Mouse (Mus musculus) c-Kit-positive CD71-negative TER-119-negative erythroid progenitor cells, embryonic 14.5 days (primary cell): ENCODE data around the gene Tex10.
"Not testable (repeated sequence)": the region's sequence is repeated elsewhere in the genome, so short reads cannot be mapped to it uniquely, and the experiment has no call there.

ENCODE experiments used
- DNase-seq: peaks from one replicate; pipeline ENCODE4 v3.0.0-alpha.2; 2013; ENCODE audit warnings: low read depth

The Tex10 gene

GRCm38 (mm10) chr4:48472792-48473650 is at the start of gene Tex10:
Gene Tex10 (minus strand): TSS chr4:48473459.
- peak; percentile 68 for DNase-seq

- no peak for DNase-seq
These were observed 37.6 kb upstream of the Tex10 start for GRCm38 (mm10) chr4:48510861-48511260.

- no peak for DNase-seq
These were observed 19.3 kb upstream of the Tex10 start for GRCm38 (mm10) chr4:48492510-48492909.

DNA sequence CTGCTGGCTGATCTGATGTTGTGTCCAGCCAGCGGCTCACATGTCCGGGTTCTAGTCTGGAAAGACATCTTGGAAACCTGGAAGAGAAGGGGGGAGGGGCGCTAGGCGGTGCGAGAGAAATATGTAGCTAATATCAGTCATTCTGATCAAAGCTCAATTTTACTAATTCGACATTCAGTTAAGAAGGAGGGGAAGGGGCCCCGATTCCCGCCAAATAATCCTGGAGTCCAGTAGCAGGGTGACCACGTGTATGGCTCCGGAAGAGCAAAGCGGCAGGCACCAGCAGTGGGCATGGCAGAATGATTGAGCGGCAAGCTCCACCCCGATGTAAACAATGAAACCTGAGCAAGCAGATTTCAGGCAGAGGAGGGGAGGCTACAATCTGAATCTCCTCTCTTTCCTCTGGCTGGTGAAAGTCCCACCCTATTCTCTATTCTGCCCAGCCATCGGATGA is 18.1 kb upstream of the Tex10 start:
- no peak for DNase-seq

GRCm38 (mm10) chr4:48488916-48489315 is 15.7 kb upstream of the Tex10 start:
- no peak for DNase-seq

- no peak for DNase-seq
These were observed 8.0 kb upstream of the Tex10 start for GRCm38 (mm10) chr4:48481287-48481686.

DNA sequence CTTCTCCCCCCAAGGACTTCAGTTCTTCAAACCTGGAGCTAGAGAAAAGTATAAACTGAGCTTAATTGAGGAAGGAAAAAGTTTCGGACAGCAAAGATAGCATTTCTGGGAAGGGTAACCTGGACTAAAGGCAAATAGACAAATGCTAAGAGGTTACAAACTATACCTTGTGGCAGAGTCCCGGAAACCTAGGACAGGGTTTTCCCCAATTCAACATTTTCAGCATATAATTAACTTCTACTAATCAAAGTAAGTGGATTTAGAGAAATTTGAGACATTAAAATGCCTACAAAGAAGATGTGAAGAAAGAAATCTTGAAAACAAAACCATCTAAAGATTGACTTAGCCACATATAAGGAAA is 372 bp upstream of the Tex10 start:
- DNase-seq: no peak

GRCm38 (mm10) chr4:48472052-48472791 is 1.0 kb downstream of the Tex10 start:
- no peak for DNase-seq

DNA sequence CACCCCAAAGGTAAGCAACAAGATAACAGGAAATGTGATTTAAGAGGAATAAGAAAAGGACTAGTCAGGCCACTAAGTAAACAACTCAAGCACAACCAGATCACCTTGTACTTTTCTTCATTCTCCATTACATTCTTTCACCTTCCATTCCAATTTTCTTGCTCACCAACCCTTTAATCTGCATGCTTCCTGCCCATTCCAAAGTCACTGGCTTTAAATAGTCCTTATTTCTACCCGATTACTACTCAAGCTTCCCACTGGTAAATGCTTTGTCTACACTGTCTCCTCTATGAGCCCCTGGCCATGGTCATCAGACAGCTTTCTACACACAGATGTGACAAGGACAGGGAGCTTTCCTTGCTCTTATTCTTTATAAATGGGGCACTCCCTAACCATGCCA is 2.3 kb downstream of the Tex10 start:
- DNase-seq: no peak

DNA sequence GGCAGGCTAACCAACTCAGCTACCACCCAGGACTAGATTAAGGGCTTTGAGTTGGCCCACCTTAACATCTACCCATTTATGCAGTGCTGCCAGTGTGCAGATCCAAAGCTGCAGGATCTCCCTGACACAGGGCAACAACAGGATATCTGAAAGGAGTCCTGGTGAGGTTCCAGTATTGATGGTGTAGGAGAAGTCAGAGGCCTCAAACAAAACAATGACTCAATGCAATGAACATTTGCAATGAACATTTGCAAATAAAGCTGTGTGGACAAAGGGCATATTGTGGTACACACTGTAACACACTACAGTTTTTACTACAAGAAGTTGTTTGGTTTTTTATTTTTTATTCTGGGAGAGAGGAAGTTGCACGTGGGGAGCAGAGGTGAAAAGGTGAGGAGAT is 12.2 kb downstream of the Tex10 start:
- no peak for DNase-seq

GRCm38 (mm10) chr4:48458436-48458835 is 14.8 kb downstream of the Tex10 start:
- no peak for DNase-seq

DNA sequence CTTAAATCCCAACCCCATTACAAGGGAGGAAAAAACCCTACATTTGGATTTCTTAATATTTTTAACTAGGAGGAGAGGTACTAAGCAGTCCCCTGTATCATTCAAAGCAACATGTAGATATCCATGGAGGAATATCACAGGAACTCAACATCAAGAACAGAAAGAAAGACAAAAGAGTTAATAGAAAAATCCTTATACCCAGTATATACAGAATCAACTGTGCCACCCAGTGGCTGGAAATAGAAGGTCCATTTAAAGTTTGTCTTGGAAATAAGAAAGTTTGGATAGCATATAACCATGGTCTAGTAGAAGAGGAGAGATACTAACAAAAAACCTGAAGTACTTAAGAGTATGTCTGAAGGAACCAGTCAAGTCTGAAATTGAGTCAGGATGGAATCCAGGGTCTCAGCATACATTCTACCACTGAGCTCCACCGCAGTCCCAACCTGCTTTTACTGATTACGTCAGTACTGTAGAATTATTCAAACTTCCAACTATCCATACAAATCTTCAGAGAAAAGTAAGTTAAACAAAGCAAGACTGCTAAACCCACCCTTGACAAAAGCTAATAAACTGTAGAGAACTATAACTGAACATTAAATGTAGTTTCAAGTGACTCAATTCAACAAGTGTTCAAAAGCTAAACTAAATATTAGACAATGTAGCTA is 19.0 kb downstream of the Tex10 start:
- DNase-seq: no peak

DNA sequence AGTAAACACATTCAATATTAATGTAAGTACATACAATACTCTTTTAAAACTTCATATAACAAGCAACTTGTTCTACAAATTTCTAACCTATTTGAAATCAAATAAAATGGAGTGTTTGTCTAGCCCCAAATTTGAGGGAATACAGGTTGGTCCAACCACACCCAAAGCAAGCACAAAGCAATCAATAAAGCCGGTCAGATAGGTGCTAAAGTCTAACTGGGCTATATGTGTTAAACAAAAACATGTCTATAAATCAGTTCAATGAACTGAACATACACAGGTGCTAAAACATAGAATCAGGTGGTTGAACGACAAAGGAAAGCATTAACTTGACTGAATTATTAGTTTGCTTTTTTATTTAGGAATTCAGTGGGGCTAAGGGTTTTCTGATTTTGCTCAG is 45.2 kb downstream of the Tex10 start:
- DNase-seq: no peak

DNA sequence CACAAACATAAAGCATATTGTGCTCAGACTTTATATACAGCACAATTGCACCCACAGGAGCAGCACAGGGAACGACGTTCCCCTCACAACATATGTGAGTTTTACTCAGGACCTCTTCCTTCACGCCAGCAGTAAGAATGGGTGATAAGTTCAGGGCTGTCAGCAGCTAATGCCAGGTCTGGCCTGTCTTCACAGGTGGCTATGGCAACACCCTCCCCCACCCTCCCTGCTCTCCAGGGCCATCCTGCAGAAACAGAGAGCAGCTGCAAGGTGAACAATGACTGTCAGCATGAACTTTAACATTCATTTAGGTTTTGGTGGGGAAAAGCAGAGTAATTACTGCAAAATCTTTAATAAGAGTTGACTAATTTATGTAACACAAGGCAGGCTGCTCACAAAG is 45.8 kb downstream of the Tex10 start:
- DNase-seq: no peak

DNA sequence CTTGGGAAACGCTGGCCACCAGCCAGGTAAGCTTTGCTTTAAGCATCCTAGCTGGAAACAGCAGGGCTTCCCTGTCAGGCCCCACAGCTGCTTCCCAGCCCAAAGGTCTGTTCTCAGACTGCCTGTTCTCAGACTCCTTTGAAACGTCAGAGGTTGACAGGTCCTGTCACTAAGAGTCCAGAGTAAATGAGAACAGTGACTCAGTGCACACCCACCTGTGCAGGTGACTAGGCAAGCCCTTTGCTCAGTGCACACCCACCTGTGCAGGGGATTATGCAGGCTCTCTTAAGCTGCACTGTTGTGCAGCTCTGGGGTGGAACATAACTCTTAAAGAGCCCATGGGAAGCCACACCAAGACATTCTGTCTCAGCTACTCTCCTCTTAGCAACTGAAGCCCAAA is 49.5 kb downstream of the Tex10 start:
- no peak for DNase-seq

GRCm38 (mm10) chr4:48422633-48423032 is 50.6 kb downstream of the Tex10 start:
- no peak for DNase-seq

DNA sequence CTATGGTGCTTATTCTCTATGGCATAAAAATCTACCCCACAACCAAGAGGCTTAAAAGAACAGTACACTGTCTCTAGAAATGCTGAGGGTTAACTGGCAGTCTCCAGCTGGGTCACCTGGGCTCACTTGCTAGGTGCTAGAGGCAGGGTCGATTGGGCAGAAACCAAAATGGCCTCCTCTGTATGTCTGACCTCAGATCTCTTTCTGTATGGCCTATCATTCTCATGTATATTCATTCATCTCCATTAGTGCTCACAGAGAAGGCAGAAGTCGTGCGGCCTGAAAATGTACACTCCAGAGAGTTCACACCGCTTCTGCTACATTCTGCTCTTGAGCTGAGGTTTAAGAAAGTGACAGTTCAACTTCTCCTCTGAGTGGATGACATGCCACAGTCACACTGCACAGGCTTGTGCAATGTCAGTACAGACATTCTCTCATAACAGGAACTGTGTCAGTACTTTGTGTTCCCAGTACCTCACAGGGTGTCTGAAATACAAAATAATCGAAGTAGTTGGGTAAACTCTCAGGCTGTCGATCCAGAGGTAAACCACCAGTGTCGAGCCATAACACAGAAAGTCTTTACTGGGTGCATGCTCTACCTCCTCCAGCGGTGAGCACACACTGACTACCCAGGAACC is 54.3 kb downstream of the Tex10 start:
- DNase-seq: no peak

DNA sequence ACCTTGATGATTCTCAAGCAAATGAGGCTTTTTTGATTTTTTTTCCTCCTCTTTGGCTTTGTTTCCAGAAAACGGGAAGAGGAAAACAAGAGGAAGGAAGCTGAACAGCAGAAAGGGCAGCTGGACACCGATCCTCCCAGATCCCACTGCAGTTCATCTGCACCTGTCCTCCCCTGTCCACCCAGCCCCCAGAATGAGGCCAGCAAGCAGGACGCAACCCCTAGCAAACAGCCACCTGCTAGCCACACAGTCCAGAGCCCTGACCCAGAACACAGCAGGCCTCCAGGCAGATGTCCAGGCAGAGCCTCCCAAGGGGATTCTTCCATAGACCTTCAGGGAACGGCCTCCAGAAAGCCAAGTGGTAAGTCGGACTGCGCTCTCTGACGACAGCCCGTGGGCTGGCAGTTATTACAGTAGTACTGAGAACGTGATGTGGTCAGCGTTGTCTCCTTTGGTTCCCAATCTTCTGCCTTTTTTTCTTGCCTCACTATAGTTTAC is 57.4 kb downstream of the Tex10 start:
- no peak for DNase-seq

- no peak for DNase-seq
These were observed 59.8 kb downstream of the Tex10 start for GRCm38 (mm10) chr4:48413473-48413872.

DNA sequence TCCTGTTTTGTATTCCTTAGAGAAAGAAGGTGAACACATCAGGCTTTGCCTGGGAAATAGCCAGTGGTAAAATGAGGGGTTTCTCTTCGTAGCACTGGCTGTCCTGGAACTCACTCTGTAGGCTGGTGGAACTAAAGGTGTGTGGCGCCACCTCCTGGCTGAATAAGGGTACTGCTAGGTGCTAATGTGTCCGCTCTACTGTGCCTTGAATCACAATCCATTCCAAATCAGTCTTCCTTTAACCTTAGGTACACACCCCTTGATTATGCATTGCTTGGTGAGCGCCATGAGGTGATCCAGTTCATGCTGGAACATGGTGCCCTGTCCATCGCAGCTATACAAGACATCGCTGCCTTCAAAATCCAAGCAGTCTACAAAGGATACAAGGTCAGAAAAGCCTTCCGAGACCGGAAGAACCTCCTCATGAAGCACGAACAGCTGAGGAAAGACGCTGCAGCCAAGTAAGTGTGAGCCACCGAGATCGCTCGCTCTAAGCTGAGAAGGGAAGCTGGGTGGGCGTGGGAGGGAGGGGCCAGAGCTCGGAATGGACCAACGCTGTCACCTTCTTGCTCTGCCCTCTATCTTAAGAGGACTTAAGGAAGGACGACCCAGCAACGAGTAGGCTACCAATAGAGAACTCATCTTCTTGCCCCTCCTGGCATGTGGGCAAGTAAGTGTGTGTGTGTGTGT is 65.8 kb downstream of the Tex10 start:
- DNase-seq: peak; percentile 65

GRCm38 (mm10) chr4:48405724-48406491 is 67.4 kb downstream of the Tex10 start:
- DNase-seq: not testable (repeated sequence)
